ENCODE assay signal across 8 mouse cellular contexts in the genomic region with DNA sequence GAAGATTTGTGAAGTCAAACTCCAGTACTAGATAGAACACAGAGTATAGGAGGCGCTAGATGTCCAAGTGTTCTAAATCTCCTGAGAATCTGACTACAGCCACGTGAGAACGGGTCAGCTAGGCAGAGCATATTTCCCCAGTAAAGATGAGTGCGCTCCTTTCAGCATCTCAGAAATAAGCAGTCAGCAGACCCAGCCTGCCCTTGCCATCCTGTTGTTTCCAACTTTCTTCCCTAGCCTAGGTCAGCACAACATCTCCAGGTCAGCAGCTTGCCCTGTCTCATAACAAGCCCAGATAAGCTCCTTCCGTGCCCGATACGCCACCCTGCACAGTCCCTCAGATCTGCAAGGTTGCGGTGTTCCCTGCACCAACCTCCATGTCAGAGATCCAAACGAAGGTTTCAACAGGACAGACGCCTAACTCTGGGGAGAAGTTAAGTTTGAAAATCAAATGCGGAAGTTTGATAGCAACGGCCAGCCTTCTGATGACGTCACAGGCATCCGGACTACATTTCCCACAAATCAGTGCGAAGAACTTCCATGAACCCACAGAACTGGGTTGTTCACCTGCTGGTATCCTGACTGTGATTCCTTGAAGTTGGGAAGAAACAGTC. TPM values are rescaled to one million over a fixed set of nuclear protein-coding genes. Genes with fewer than 3 reads are reported as not detected.
DNase-seq lines count a peak whose midpoint lies in the region; ATAC-seq and TF ChIP-seq lines count a peak whose summit lies in the region.

Gene Gm28044, minus strand, starts transcription at position 406 of the 614 bp plus-strand sequence.
Gene Zfp953, minus strand, starts transcription at position 475 of the 614 bp plus-strand sequence.

- WGBS in hindbrain, embryonic 13.5 days = under 1% methylated on average over 15 of the region's 15 CpGs

- H3K4me1 ChIP-seq in hindbrain, embryonic 13.5 days (replicated peaks) = peaks cover 10% of the 10 kb centered on the region

- H3K36me3 ChIP-seq in hindbrain, embryonic 13.5 days = no peaks in the 10 kb centered on the region

- peak within 1 kb of the TSS; percentile 80 for H3K4me2 ChIP-seq in hindbrain, embryonic 13.5 days

- CTCF ChIA-PET in Patski (lab: Charles Lee) = interaction anchor here (1.9 kb wide), 1 partner anchor 28 kb away, joined by 3 read pairs; the partner anchor contains the start of gene Zfp595

- peak; percentile 69 for DNase-seq in Patski (ENCODE audit: low read depth, low spot score)
- DNase-seq in cerebellum, postnatal 14 days = peak; percentile 87 to 93
- peak; percentile 72 to 81 for DNase-seq in frontal cortex, postnatal 14 days (ENCODE audit: low spot score in 2 of 2)
- DNase-seq in layer of hippocampus, postnatal 25 days (ENCODE audit: extremely low spot score in 1 of 2, low spot score in 1 of 2) = peak; percentile 77 to 80
- DNase-seq in lung, postnatal 25 days (ENCODE audit: low spot score) = peak; percentile 94
- DNase-seq in retina, embryonic 14.5 days (ENCODE audit: low spot score) = peak; percentile 93
- DNase-seq in thymus, postnatal 4 days = peak; percentile 91

- peak within 1 kb of the TSS; percentile 74 for H3K9ac ChIP-seq in hindbrain, embryonic 13.5 days

- peak; percentile 44 for TF ChIP-seq CTCF in Patski (IDR thresholded peaks at IDR 0.05)

- H3K9me3 ChIP-seq in hindbrain, embryonic 13.5 days = no peaks in the 10 kb centered on the region

- H3K27me3 ChIP-seq in Patski = no peaks in the 10 kb centered on the region
- no peaks in the 10 kb centered on the region for H3K27me3 ChIP-seq in hindbrain, embryonic 13.5 days

- H3K4me3 ChIP-seq in hindbrain, embryonic 13.5 days = peak within 1 kb of the TSS; percentile 75

- peak within 1 kb of the TSS; percentile 44; the same call in 1 of the 2 replicates for H3K27ac ChIP-seq in hindbrain, embryonic 13.5 days

- in situ Hi-C loops in Patski (cut with MboI; ENCODE audit: low pct_unique_long_range_greater_than_20kb) = loop anchor here (5.0 kb wide), 1 partner anchor 42 kb away; no protein-coding TSS in a partner anchor

- ATAC-seq in Patski = peak; percentile 93
- ATAC-seq in hindbrain, embryonic 13.5 days (ENCODE audit: low FRiP score) = peak; percentile 94

- POLR2A ChIA-PET in Patski (lab: Charles Lee) = no interaction called here

RNA-seq across cellular contexts. Expression of gene Gm28044, which starts in this region (rescaled TPM):
- polyA plus RNA-seq in Patski (2021) = 1.4 TPM
- polyA plus RNA-seq in hindbrain, embryonic 13.5 days (2015; fragmentation: Nextera tagmentation; extraction: Ambion mirVana) = 0.44 TPM in 1 of 2 replicates, not detected in the other
- under 1 TPM in 1 of 2 experiments, not detected in 1; 0.57 TPM for total RNA-seq in layer of hippocampus, postnatal 25 days (2021)

RNA-seq across cellular contexts. Expression of gene Zfp953, which starts in this region (rescaled TPM):
- 2.4 TPM for polyA plus RNA-seq in Patski (2021)
- 0.68 and 0.69 TPM in 2 replicates for polyA plus RNA-seq in hindbrain, embryonic 13.5 days (2015; fragmentation: Nextera tagmentation; extraction: Ambion mirVana)
- total RNA-seq in layer of hippocampus, postnatal 25 days (2021) = 1 to 10 TPM; 1.0 to 1.1 TPM

Comparison
In these comparisons a context has a peak if more than half of its experiments do, and no peak if none do; other contexts are left out.
1. Peak in every context shown above with its lines: DNase-seq, ATAC-seq, H3K4me3 ChIP-seq and H3K27ac ChIP-seq.
2. Peak in ATAC-seq, H3K4me3 ChIP-seq, H3K27ac ChIP-seq, H3K9ac ChIP-seq and H3K4me2 ChIP-seq in hindbrain, embryonic 13.5 days; RNA of the genes that start here not detected or under 1 TPM.